Mouse (Mus musculus): Measurements from ENCODE around the gene Olfr710.
"Not testable (repeated sequence)": the region's sequence is repeated elsewhere in the genome, so short reads cannot be mapped to it uniquely, and the experiment has no call there.

Gene Olfr710

DNA sequence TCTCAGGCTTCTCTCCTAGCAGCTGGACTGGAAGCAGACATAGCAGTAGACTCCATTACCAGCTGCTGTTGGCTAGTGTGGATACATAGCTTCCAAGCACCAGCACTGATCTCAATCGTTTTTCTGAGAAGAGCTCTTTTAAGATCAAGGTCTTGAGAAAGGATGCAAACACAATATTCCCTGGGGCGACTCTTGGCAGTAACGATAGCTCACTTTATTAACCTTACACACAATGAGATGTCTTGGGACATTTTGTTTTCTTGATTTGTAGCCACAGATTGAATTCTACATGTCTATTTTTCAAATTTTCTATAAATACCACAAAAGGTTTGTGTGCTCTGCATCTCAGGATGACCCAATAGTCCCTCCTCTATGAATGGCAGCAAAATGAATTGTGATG lies at the start of gene Olfr710:
Gene Olfr710 (minus strand): TSS at position 101 of the 400 bp plus-strand sequence.
- DNase-seq (ENCODE audit: low spot score), result no peak

DNA sequence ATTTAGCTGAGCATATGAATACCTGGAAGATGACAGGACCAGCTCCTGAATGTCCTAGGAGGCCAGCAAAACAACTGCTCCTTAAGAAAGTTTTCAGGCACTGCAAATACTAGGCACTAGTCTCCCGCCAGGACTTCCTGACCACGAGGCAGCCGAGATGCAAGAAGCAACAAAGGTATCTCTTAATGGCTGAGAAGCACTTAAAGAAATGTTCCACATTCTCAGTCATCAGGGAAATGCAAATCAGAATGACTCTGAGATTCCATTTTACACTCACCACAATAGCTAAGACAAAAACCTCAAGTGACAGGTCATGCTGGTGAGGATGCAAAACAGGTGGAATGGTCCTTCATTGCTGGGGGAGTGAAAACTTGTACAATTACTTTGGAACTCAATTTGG lies 37.1 kb upstream of the Olfr710 start:
- DNase-seq (ENCODE audit: low spot score), result no peak

DNA sequence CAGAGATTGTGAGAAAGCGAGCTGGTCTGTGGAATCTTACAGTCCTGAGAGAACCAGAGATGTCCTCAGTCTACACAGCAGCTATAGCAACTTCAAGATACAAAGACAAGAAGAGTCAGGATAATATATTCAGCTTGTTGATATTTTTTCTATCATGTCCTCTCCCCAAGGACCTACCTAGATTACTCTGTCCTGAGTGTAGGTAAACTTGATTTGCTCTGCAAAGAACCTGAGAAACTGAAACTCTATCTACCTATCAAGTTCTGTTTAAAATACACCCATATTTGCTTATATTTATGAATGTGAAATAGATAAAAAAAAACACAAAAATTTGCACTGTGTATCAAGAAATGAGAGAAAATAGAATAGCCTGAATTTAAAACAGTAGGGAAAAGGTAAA lies 27.2 kb upstream of the Olfr710 start, which contains the start of gene Olfr711:
Gene Olfr711 (minus strand): TSS at position 101 of the 400 bp plus-strand sequence.
- DNase-seq (ENCODE audit: low spot score), result no peak

DNA sequence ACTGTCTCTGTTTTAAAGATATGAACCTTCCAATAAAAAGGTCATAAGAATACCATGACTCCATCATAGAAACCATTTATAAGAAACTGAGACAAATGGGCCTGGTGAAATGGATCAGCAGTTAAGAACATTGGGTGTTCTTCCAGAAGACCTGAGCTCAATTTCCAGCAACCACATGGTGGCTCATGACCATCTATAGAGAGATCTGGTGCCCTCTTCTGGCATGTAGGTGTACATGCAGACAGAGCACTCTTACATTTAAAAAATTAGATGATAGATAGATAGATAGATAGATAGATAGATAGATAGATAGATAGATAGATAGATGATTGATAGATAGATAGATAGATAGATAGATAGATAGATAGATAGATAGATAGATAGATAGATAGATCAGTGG lies 19.4 kb upstream of the Olfr710 start:
- DNase-seq (ENCODE audit: low spot score), result not testable (repeated sequence)

DNA sequence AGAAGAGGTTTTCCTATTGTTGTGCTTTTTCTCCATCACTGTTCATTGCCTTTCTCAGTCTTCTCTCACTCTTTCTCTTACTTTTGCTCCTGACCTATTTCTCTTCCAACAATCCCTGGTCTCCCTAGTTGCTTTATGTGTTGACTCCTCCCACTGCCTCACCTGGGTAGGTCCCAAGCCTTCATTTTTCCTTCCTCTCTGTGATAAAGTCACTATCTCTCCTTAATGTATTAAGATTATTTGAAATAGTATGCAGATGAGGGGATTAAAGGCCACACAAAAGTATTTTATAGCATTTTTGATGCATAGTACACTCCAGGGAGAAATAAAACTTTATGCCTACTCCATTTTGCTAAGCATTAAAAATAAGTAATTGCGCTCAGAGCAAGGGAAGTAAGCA lies 15.7 kb upstream of the Olfr710 start, which contains the start of gene Olfr6:
Gene Olfr6 (minus strand): TSS at position 101 of the 400 bp plus-strand sequence.
- DNase-seq (ENCODE audit: low spot score), result no peak

DNA sequence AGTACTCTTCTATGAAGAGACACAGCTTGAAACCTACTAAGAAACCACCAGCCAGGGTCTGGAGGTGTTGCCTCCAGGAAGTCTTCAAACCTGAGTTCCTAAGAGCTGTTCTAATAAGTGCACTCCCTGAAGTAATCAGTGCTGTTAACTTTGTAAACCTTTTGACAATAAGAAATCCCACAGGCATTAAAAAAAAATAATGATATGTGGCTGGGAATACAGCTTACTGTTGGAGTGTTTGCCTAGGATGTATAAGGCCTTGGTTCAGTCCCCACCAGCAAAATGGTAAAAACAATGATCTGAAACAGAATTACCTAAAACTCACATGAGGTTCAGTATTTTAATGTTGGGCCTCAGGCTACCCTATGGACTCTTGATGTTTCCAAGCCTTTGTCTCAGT lies 16.0 kb downstream of the Olfr710 start, which contains the start of gene Olfr709-ps1:
Gene Olfr709-ps1 (minus strand): TSS at position 101 of the 400 bp plus-strand sequence.
- no peak for DNase-seq (ENCODE audit: low spot score)

DNA sequence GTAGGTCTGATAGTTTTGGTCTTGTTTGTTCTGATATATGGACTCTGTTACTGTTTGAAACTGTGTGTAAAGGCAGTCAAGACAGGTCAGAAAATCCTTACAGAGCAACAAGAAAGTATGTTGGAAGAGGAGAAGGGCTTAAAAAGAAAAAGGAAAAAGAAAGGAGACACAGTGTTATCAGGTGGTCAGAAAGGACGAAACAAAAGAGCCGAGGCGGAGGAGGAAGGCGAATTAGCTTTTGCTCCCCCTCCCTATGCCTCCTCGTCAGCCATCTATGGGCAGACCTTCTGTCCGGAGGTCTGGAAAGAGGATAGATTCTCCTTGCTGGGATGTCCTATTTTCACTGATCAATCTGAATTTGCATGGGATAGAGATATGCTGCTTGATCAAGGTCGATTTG lies 27.2 kb downstream of the Olfr710 start:
- DNase-seq (ENCODE audit: low spot score), result not testable (repeated sequence)

DNA sequence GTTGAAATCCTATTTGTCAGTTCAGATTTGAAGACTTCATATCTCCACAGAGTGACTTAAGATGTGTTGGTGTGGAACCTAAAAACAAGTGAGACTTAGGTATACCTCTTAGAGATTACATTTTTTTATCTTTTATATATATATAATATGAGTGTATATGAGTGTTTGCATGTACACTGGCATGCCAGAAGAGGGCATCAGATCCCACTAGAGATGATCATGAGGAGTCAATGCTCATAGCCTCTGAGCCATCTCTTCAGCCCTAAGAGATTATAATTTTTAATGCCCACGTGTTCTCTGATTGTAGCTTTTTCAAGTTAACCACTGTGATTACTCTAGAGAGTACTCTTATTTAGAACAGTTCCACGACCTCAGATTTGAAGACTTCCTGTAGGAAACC lies 40.4 kb downstream of the Olfr710 start, which contains the start of gene Olfr1532-ps1:
Gene Olfr1532-ps1 (plus strand): TSS at position 326 of the 400 bp plus-strand sequence.
- no peak for DNase-seq (ENCODE audit: low spot score)

DNA sequence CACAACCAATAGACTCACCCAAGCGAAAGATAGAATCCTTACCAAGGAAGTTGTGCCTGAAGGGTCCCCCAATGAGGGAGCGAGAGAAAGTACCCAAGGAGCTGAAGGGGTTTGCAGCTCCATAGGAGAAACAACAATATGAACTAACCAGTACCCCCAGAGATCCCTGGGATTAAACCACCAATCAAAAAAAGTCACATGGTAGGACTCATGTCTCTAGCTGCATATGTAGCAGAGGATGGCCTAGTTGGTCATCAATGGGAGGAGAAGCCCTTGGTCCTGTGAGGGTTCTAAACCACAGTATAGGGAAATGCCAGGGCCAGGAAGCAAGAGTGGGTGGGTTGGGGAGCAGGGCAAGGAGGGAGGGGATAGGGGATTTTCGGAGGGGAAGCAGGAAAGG lies 47.0 kb downstream of the Olfr710 start, which contains the start of gene Olfr707:
Gene Olfr707 (minus strand): TSS at position 101 of the 400 bp plus-strand sequence.
- not testable (repeated sequence) for DNase-seq (ENCODE audit: low spot score)
